Comparison of ENCODE assay signal across 8 mouse cellular contexts in the genomic region with DNA sequence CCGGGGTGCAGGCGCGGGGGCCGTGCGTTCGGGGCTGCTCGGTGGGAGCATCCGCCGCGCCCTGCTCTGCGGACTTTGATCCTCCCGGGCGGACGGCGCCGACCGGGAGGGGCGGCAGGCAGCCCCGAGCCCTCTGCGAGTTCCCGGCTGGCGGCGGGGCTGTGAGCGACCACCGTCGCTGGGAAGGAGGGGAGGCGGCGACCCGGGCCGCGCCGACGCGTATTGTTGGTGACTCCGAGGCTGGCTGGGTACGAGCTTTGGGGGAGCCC. TPM values are rescaled to one million over a fixed set of nuclear protein-coding genes. Genes with fewer than 3 reads are reported as not detected.
DNase-seq lines count a peak whose midpoint lies in the region; ATAC-seq and TF ChIP-seq lines count a peak whose summit lies in the region.

No protein-coding gene starts in this region.

- H3K27me3 ChIP-seq in kidney, postnatal 0 days (ENCODE audit: insufficient read depth, low read length) = no peaks in the 10 kb centered on the region
- H3K27me3 ChIP-seq in embryonic facial prominence, embryonic 10.5 days (replicated peaks; ENCODE audit: low read depth, poor library complexity, severe bottlenecking) = peaks cover 31% of the 10 kb centered on the region
- no peaks in the 10 kb centered on the region for H3K27me3 ChIP-seq in intestine, embryonic 14.5 days (replicated peaks; ENCODE audit: control insufficient read depth, insufficient read depth, low read length)
- H3K27me3 ChIP-seq in neural tube, embryonic 12.5 days (replicated peaks) = peaks cover 23% of the 10 kb centered on the region

- H3K27ac ChIP-seq in kidney, postnatal 0 days = peak overlapping the region; percentile 94
- H3K27ac ChIP-seq in embryonic facial prominence, embryonic 10.5 days (replicated peaks) = peak overlapping the region; percentile 94
- H3K27ac ChIP-seq in intestine, embryonic 14.5 days (ENCODE audit: low read depth) = peak overlapping the region; percentile 96
- H3K27ac ChIP-seq in neural tube, embryonic 12.5 days = peak overlapping the region; percentile 20; the same call in 1 of the 2 replicates

- peak overlapping the region; percentile 87 for H3K9ac ChIP-seq in kidney, postnatal 0 days (ENCODE audit: low read depth, low read length)
- H3K9ac ChIP-seq in intestine, embryonic 14.5 days (ENCODE audit: low read length) = peak overlapping the region; percentile 87
- H3K9ac ChIP-seq in neural tube, embryonic 12.5 days = peak overlapping the region; percentile 77

- WGBS in kidney, postnatal 0 days = 1% methylated on average over 36 of the region's 36 CpGs
- under 1% methylated on average over 36 of the region's 36 CpGs for WGBS in embryonic facial prominence, embryonic 10.5 days
- under 1% methylated on average over 24 of the region's 36 CpGs for WGBS in intestine, embryonic 14.5 days
- under 1% methylated on average over 36 of the region's 36 CpGs for WGBS in neural tube, embryonic 12.5 days

- peak; percentile 27; the same call in 1 of the 2 replicates for ATAC-seq in kidney, postnatal 0 days (replicated peaks; ENCODE audit: low FRiP score, low read depth)
- ATAC-seq in intestine, embryonic 14.5 days (replicated peaks; ENCODE audit: low FRiP score, low TSS enrichment, low read depth) = peak; percentile 29
- peak; percentile 52 for ATAC-seq in neural tube, embryonic 12.5 days (ENCODE audit: low FRiP score, low read depth)

- peaks cover 27% of the 10 kb centered on the region for H3K4me1 ChIP-seq in kidney, postnatal 0 days (replicated peaks; ENCODE audit: insufficient read depth, low read length)
- H3K4me1 ChIP-seq in embryonic facial prominence, embryonic 10.5 days = peaks cover 56% of the 10 kb centered on the region
- peaks cover 43% of the 10 kb centered on the region for H3K4me1 ChIP-seq in intestine, embryonic 14.5 days (replicated peaks; ENCODE audit: control insufficient read depth, insufficient read depth, low read length)
- H3K4me1 ChIP-seq in neural tube, embryonic 12.5 days = peaks cover 41% of the 10 kb centered on the region

- H3K9me3 ChIP-seq in kidney, postnatal 0 days (replicated peaks; ENCODE audit: low read length) = no peaks in the 10 kb centered on the region
- H3K9me3 ChIP-seq in embryonic facial prominence, embryonic 10.5 days = no peaks in the 10 kb centered on the region
- H3K9me3 ChIP-seq in intestine, embryonic 14.5 days (ENCODE audit: control insufficient read depth, low read length) = no peaks in the 10 kb centered on the region
- no peaks in the 10 kb centered on the region for H3K9me3 ChIP-seq in neural tube, embryonic 12.5 days

- DNase-seq in kidney, postnatal 0 days (ENCODE audit: low spot score) = no peak
- DNase-seq in kidney, postnatal 25 days = no peak
- DNase-seq in embryonic facial prominence, embryonic 10.5 days (ENCODE audit: low spot score) = peak; percentile 75
- no peak for DNase-seq in intestine, embryonic 14.5 days (ENCODE audit: low spot score)
- DNase-seq in right cerebral cortex, postnatal 36 days (ENCODE audit: low spot score in 2 of 2) = no peak
- DNase-seq in T-cell, adult 2 months (ENCODE audit: low spot score) = no peak
- no peak for DNase-seq in gastrocnemius, adult 18-20 months (ENCODE audit: low spot score)

- no peaks in the 10 kb centered on the region for H3K36me3 ChIP-seq in kidney, postnatal 0 days (ENCODE audit: insufficient read depth, low read length)
- H3K36me3 ChIP-seq in embryonic facial prominence, embryonic 10.5 days (replicated peaks) = no peaks in the 10 kb centered on the region
- H3K36me3 ChIP-seq in intestine, embryonic 14.5 days (ENCODE audit: control insufficient read depth, insufficient read depth, low read length) = no peaks in the 10 kb centered on the region
- no peaks in the 10 kb centered on the region for H3K36me3 ChIP-seq in neural tube, embryonic 12.5 days

- H3K4me3 ChIP-seq in kidney, postnatal 0 days (replicated peaks; ENCODE audit: low read depth, low read length) = peak overlapping the region; percentile 93
- H3K4me3 ChIP-seq in embryonic facial prominence, embryonic 10.5 days = peak overlapping the region; percentile 89
- peak overlapping the region; percentile 91 for H3K4me3 ChIP-seq in intestine, embryonic 14.5 days (ENCODE audit: low read depth, low read length)
- H3K4me3 ChIP-seq in neural tube, embryonic 12.5 days = peak overlapping the region; percentile 72

- H3K4me2 ChIP-seq in kidney, postnatal 0 days (ENCODE audit: low read length) = peak overlapping the region; percentile 93
- peak overlapping the region; percentile 98 for H3K4me2 ChIP-seq in intestine, embryonic 14.5 days (ENCODE audit: low read length)
- peak overlapping the region; percentile 95 for H3K4me2 ChIP-seq in neural tube, embryonic 12.5 days (replicated peaks)

- no peak for TF ChIP-seq CTCF in kidney, postnatal 0 days (IDR thresholded peaks at IDR 0.05; ENCODE audit: low read depth)

RNA-seq across cellular contexts. Expression of gene Rreb1, which starts 48.7 kb away (rescaled TPM):
- 9.0 and 10.4 TPM in 2 replicates for polyA plus RNA-seq in kidney, postnatal 0 days (2015; fragmentation: Nextera tagmentation; extraction: Ambion mirVana)
- polyA plus RNA-seq in embryonic facial prominence, embryonic 10.5 days (2016; fragmentation: Nextera tagmentation; extraction: Ambion mirVana) = 6.0 and 6.4 TPM in 2 replicates
- polyA plus RNA-seq in intestine, embryonic 14.5 days (2014; fragmentation: Nextera tagmentation; extraction: Ambion mirVana) = 20.2 and 20.3 TPM in 2 replicates
- 3.9 and 5.2 TPM in 2 replicates for polyA plus RNA-seq in neural tube, embryonic 12.5 days (2016; fragmentation: Nextera tagmentation; extraction: Ambion mirVana)
- total RNA-seq in gastrocnemius, adult 18-20 months (2021) = 10 to 100 TPM; 25.9 to 32.7 TPM

Comparison
In these comparisons a context has a peak if more than half of its experiments do, and no peak if none do; other contexts are left out.
1. H3K27ac ChIP-seq: peak in every context shown above with its lines; median percentile 96 in intestine, embryonic 14.5 days; 94 in kidney, postnatal 0 days; 94 in embryonic facial prominence, embryonic 10.5 days; 20 in neural tube, embryonic 12.5 days.